Mouse (Mus musculus): ENCODE measurements around the gene Ubxn1.
"Not testable (repeated sequence)": the region's sequence is repeated elsewhere in the genome, so short reads cannot be mapped to it uniquely, and the experiment has no call there.

Gene Ubxn1

GRCm38 (mm10) chr19:8871267-8872186 is at the start of gene Ubxn1:
Ubxn1 (plus strand) TSS chr19:8871496.
- DNase-seq (ENCODE audit: low spot score in 2 of 2): peak; percentile 97 to 99

- DNase-seq (ENCODE audit: low spot score in 2 of 2): no peak
These were observed 48.6 kb upstream of the Ubxn1 start for GRCm38 (mm10) chr19:8822696-8823095.

DNA sequence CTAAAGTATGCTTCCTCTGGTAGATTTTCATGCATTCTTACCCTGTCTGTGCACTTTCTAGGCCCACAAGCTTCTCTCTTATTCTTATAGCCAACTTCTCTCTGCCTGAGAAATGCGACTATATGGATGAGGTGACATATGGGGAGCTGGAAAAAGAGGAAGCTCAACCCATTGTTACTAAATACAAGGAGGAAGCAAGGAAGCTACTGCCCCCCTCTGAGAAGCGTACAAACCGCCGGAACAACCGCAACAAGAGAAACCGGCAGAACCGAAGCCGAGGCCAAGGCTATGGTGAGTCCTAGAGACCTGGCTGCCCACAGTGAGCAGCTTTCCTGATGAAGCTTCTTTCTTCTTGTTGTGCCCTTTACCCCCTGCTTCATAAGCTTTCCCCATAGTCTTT is 41.6 kb upstream of the Ubxn1 start, which contains the start of gene AC129217.1:
AC129217.1 (plus strand) TSS at position 114 of the 400 bp plus-strand sequence.
- DNase-seq (ENCODE audit: low spot score in 2 of 2): no peak

DNA sequence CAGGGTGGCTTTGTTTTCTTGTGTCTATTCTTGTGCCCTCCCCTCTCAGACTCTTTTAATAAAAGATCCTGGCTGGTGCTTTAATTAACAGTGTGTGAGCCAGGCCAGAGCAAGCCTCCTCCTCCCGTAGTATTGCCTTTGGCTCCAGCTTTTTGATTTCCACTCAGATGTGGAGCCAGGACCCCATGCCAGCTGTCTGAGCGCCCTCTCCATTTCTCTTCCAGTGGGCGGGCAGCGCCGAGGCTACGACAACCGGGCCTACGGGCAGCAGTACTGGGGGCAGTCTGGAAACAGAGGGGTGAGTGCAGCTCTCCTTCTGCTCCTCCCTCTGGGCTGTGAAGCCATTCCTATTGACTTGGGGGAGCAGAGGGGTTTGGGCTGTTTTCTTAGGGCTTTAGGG is 40.6 kb upstream of the Ubxn1 start:
- no peak for DNase-seq (ENCODE audit: low spot score in 2 of 2)

GRCm38 (mm10) chr19:8831262-8831661 is 40.0 kb upstream of the Ubxn1 start:
- DNase-seq (ENCODE audit: low spot score in 2 of 2): no peak

GRCm38 (mm10) chr19:8832971-8833370 is 38.3 kb upstream of the Ubxn1 start:
- DNase-seq (ENCODE audit: low spot score in 2 of 2): no peak

DNA sequence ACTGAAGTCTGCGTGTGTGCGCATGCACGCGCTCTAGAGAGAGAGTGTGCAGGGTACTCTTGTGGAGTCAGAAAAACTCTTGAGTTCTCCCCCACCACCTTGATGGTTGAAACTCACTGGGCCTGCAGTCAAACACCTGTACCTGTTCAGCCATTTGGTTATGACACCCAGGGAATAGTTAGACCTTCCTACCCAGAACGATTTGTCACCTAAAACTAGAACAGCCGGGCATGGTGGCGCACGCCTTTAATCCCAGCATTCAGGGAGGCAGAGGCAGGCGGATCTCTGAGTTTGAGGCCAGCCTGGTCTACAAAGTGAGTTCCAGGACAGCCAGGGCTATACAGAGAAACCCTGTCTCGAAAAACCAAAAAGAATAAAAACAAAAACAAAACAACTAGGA is 35.0 kb upstream of the Ubxn1 start:
- not testable (repeated sequence) for DNase-seq (ENCODE audit: low spot score in 2 of 2)

GRCm38 (mm10) chr19:8837251-8837791 is 34.0 kb upstream of the Ubxn1 start, which contains the start of gene Bscl2:
Bscl2 (plus strand) TSS chr19:8837467.
- DNase-seq (ENCODE audit: low spot score in 2 of 2): peak; percentile 81 to 90

DNA sequence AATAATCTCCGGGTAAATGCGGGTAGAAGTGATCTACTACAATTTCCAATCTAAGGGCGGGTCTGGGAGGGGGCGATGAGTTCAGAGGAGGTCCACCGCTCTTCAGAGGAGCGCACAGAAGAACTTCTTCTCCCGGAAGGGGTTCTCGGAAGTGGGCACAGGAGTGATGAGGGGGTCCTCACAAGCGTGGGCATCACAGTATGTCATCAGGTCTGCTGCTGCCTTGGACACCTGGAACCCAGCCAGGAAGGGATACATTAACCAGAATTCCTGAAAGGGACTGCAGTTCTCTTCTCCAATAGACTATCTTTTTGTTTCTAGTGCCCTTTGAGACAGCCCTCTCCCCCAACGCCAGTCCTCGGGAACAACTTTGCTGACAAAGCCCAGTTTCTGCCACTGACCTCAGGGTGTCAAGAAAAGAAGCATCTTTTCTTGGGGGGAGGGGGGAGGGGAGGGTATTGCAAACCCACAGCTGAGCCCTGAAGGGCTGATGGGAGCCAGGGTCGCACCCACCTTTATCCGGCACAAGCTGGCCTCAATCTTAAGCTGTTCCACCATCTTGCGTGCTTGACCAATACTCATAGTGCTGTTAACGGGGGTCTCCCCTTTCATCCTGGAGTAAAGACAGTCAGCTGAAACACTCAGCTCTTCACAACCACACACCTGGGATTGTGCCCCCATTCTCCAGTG is 33.1 kb upstream of the Ubxn1 start:
- DNase-seq (ENCODE audit: low spot score in 2 of 2): peak in 1 of 2 experiments; percentile 48

- peak; percentile 85 to 93 for DNase-seq (ENCODE audit: low spot score in 2 of 2)
These were observed 32.0 kb upstream of the Ubxn1 start, which contains the start of gene Gng3 for GRCm38 (mm10) chr19:8839103-8839907. Gng3 (minus strand) TSS chr19:8839194.

- DNase-seq (ENCODE audit: low spot score in 2 of 2): peak in 1 of 2 experiments; percentile 76
These were observed 31.1 kb upstream of the Ubxn1 start for GRCm38 (mm10) chr19:8839908-8840791.

- DNase-seq (ENCODE audit: low spot score in 2 of 2): no peak
These were observed 30.3 kb upstream of the Ubxn1 start for GRCm38 (mm10) chr19:8841012-8841411.

DNA sequence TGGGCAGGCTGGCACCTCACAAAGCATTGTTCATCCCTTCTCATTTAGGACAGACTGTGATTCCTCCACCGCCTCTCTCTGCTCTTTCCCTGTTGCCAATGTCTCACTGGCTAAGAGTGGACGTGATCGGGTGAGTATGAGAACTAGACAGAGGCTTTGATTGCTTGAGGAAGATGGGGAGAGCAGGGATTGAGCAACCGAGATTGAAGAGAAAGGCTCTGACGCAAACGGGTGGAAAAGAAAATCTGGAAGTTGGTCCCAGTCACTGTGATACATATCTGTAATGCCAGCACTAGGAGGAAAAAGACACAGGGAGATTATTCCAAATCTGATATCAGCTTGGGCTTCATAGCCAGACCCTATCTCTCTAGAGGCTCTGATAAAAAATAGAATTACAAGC is 28.3 kb upstream of the Ubxn1 start:
- no peak for DNase-seq (ENCODE audit: low spot score in 2 of 2)

DNA sequence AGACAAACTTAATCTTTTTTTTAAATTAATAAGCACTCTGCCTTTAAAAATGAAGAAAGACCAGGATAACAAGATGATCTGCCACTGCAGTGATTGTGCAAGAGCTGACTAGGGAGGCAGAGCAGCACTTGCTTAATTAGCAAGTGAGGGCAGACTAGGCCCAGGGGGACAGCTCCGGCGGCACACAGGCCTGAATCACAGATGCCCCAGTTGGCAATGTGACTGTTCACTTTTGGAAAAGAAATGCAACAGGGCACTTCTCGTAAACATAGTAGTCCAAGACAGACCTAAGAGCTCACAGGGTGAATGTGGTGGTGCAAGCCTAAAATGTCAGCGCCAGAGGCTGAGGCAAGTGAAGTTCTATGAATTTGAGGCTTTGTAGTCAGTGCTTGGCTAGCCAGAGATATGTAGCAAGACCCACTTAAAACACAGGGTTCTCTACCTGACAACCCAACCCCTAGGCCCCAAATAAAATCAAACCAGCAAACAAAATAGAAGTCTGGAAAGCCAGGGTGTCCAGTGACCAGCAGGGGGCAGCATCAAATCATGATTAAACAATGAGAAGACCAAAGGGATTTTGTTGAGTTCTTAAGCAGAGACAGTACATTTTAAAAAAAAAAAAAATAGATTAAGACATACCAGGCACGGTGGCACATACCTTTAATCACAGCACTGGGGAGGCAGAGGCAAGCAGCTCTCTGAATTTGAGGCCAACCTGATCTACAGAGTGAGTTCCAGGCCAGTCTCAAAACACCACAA is 26.7 kb upstream of the Ubxn1 start:
- peak in 1 of 2 experiments; percentile 82 for DNase-seq (ENCODE audit: low spot score in 2 of 2)

DNA sequence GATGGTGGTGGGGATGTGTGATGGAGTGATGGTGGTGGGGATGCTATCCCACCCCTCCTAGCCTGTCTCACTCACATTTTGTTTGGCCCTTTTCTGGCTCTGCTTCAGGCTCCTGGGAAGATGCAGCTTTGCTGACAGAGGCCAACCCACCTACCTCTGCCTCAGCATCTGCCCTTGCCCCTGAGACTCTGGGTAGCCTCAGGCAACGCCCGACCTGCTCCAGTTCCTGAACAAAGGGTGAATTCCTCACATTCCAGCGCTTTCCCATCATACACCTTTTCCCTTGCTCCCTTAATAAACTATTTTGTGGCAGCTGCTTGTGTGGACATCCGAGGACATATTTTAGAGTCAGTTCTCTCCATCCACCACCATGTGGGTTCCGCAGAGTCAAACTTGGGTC is 22.9 kb upstream of the Ubxn1 start:
- DNase-seq (ENCODE audit: low spot score in 2 of 2): no peak

- DNase-seq (ENCODE audit: low spot score in 2 of 2): no peak
These were observed 20.8 kb upstream of the Ubxn1 start, which contains the start of gene Lrrn4cl for GRCm38 (mm10) chr19:8850402-8850901. Lrrn4cl (plus strand) TSS chr19:8850768.

GRCm38 (mm10) chr19:8851639-8852038 is 19.7 kb upstream of the Ubxn1 start:
- DNase-seq (ENCODE audit: low spot score in 2 of 2): no peak

- DNase-seq (ENCODE audit: low spot score in 2 of 2): no peak
These were observed 18.9 kb upstream of the Ubxn1 start for GRCm38 (mm10) chr19:8852236-8852928.

GRCm38 (mm10) chr19:8853117-8853516 is 18.2 kb upstream of the Ubxn1 start:
- no peak for DNase-seq (ENCODE audit: low spot score in 2 of 2)

All from left cerebral cortex, adult 9 months (tissue).